Mouse (Mus musculus): ENCODE results near the gene Suclg2. TPM values are rescaled to one million over a fixed set of nuclear protein-coding genes. Genes with fewer than 3 reads are reported as not detected.

The Suclg2 gene
- total RNA-seq, 1 experiment = 42.9 TPM

DNA sequence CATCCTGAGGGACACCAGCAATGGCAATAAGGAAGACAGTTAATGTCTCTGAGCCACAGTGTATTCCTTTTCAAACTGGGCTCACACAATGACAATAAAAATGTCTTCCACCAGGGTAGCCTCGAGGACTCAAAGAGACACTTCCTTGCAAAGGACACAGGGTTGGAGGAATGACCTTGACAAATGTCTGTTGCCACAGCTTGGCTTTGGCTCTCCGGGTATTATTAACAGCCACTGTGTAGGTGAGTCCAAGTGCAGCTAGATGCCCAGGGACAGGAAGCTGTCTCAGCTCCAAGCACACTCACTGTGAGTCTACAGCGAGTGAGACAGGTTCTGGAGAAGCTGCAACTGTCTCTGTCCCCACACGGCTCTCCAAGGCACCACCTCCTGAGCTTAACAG lies 14.0 kb downstream of the Suclg2 start:
- Histone ChIP-seq H3K9ac (ENCODE audit: insufficient read depth, low read depth, low read length, poor library complexity, severe bottlenecking) (no peak overlapping the region), H3K9me3 (ENCODE audit: control insufficient read depth, insufficient read depth, low read depth, low read length) (no peaks in the 10 kb centered on the region), H3K4me1 (ENCODE audit: control insufficient read depth in 2 of 2, insufficient read depth in 2 of 2, low read length in 2 of 2, poor library complexity in 1 of 2) (peaks cover 5 to 22% of the 10 kb centered on the region in 2 experiments; a peak in 2 of 4 replicates), H3K27ac (ENCODE audit: insufficient read depth, low read depth, low read length, poor library complexity, severe bottlenecking) (no peak overlapping the region), H3K4me3 (ENCODE audit: insufficient read depth in 1 of 2, low read depth in 1 of 2, low read length in 2 of 2, poor library complexity in 1 of 2, severe bottlenecking in 1 of 2) (no peak overlapping the region), H3K36me3 (ENCODE audit: control insufficient read depth, insufficient read depth, low read length, poor library complexity, severe bottlenecking) (peaks cover 2% of the 10 kb centered on the region; the same call in 1 of the 2 replicates)
- in situ Hi-C loops (cut with MboI; ENCODE audit: low sequenced_read_pairs in 2 of 2, unreplicated experiment in 2 of 2) = no loop called here
- TF ChIP-seq CHD2 (IDR thresholded peaks at IDR 0.05; ENCODE audit: low read depth, low read length) (no peak), ZC3H11A (IDR thresholded peaks at IDR 0.05; ENCODE audit: borderline replicate concordance, low read depth, low read length) (no peak), ZNF384 (IDR thresholded peaks at IDR 0.05; ENCODE audit: low read depth, low read length) (no peak), HCFC1 (IDR thresholded peaks at IDR 0.05; ENCODE audit: borderline replicate concordance, insufficient read depth, low read length) (no peak), MAFK (IDR thresholded peaks at IDR 0.05; ENCODE audit: insufficient read depth, low read depth, low read length) (no peak)
- DNase-seq (ENCODE audit: low read depth, low spot score) = no peak

DNA sequence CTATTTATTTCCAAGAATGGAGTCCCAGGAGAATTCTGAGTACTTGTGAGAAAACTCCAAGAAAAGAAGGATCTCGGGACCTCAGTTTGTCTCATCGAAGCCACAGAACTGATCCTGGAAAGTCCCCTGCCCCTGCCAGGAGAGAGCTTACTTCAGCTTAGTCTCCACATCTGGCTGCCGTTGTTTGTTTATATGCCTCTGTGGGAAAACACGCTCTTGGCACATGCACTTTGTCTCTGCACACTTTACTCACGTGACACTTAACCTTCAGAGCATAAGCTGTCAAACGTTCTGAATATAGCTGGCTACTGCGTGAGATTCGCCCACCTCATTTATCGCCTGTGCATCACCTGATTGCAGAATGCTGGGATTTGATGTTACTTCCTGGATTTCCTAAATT lies 16.4 kb downstream of the Suclg2 start:
- peaks cover 5 to 14% of the 10 kb centered on the region in 2 experiments; a peak in 2 of 4 replicates for H3K4me1 ChIP-seq (ENCODE audit: control insufficient read depth in 2 of 2, insufficient read depth in 2 of 2, low read length in 2 of 2, poor library complexity in 1 of 2)
- no peak overlapping the region for H3K4me3 ChIP-seq (ENCODE audit: insufficient read depth in 1 of 2, low read depth in 1 of 2, low read length in 2 of 2, poor library complexity in 1 of 2, severe bottlenecking in 1 of 2)
- DNase-seq (ENCODE audit: low read depth, low spot score) = no peak
- H3K27ac ChIP-seq (ENCODE audit: insufficient read depth, low read depth, low read length, poor library complexity, severe bottlenecking) = no peak overlapping the region
- peaks cover 2% of the 10 kb centered on the region; the same call in 1 of the 2 replicates for H3K36me3 ChIP-seq (ENCODE audit: control insufficient read depth, insufficient read depth, low read length, poor library complexity, severe bottlenecking)
- H3K9ac ChIP-seq (ENCODE audit: insufficient read depth, low read depth, low read length, poor library complexity, severe bottlenecking) = no peak overlapping the region
- in situ Hi-C loops (cut with MboI; ENCODE audit: low sequenced_read_pairs in 2 of 2, unreplicated experiment in 2 of 2) = no loop called here
- no peaks in the 10 kb centered on the region for H3K9me3 ChIP-seq (ENCODE audit: control insufficient read depth, insufficient read depth, low read depth, low read length)
- no peak for TF ChIP-seq MAFK (IDR thresholded peaks at IDR 0.05; ENCODE audit: insufficient read depth, low read depth, low read length)
- no peak for TF ChIP-seq HCFC1 (IDR thresholded peaks at IDR 0.05; ENCODE audit: borderline replicate concordance, insufficient read depth, low read length)
- no peak for TF ChIP-seq ZC3H11A (IDR thresholded peaks at IDR 0.05; ENCODE audit: borderline replicate concordance, low read depth, low read length)
- no peak for TF ChIP-seq CHD2 (IDR thresholded peaks at IDR 0.05; ENCODE audit: low read depth, low read length)
- no peak for TF ChIP-seq ZNF384 (IDR thresholded peaks at IDR 0.05; ENCODE audit: low read depth, low read length)

DNA sequence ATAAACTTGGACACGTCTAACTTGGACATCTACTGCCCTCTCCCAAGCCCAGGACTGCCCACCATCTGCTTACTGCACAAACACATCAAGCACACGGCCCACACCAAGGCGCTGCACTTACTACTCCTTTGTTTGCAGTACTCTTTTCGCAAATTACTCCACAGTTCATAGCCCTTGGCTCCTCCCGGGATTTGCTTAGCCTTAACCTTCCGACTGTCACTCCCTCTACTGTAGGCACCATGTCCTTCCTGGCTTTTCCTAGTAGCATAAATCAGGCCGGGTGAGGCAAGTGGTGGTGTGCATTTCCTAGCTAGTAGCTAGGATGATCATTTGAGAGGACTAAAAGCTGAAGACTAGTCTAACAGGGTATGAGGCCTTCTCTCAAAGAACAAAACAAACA lies 16.8 kb downstream of the Suclg2 start:
- in situ Hi-C loops (cut with MboI; ENCODE audit: low sequenced_read_pairs in 2 of 2, unreplicated experiment in 2 of 2) = no loop called here
- no peak overlapping the region for H3K4me3 ChIP-seq (ENCODE audit: insufficient read depth in 1 of 2, low read depth in 1 of 2, low read length in 2 of 2, poor library complexity in 1 of 2, severe bottlenecking in 1 of 2)
- DNase-seq (ENCODE audit: low read depth, low spot score) = no peak
- H3K9ac ChIP-seq (ENCODE audit: insufficient read depth, low read depth, low read length, poor library complexity, severe bottlenecking) = no peak overlapping the region
- no peak overlapping the region for H3K27ac ChIP-seq (ENCODE audit: insufficient read depth, low read depth, low read length, poor library complexity, severe bottlenecking)
- TF ChIP-seq HCFC1 (IDR thresholded peaks at IDR 0.05; ENCODE audit: borderline replicate concordance, insufficient read depth, low read length) = no peak
- no peak for TF ChIP-seq ZNF384 (IDR thresholded peaks at IDR 0.05; ENCODE audit: low read depth, low read length)
- TF ChIP-seq CHD2 (IDR thresholded peaks at IDR 0.05; ENCODE audit: low read depth, low read length) = no peak
- TF ChIP-seq ZC3H11A (IDR thresholded peaks at IDR 0.05; ENCODE audit: borderline replicate concordance, low read depth, low read length) = no peak
- TF ChIP-seq MAFK (IDR thresholded peaks at IDR 0.05; ENCODE audit: insufficient read depth, low read depth, low read length) = no peak
- peaks cover 5 to 14% of the 10 kb centered on the region in 2 experiments; a peak in 2 of 4 replicates for H3K4me1 ChIP-seq (ENCODE audit: control insufficient read depth in 2 of 2, insufficient read depth in 2 of 2, low read length in 2 of 2, poor library complexity in 1 of 2)
- no peaks in the 10 kb centered on the region for H3K9me3 ChIP-seq (ENCODE audit: control insufficient read depth, insufficient read depth, low read depth, low read length)
- H3K36me3 ChIP-seq (ENCODE audit: control insufficient read depth, insufficient read depth, low read length, poor library complexity, severe bottlenecking) = peaks cover 2% of the 10 kb centered on the region; the same call in 1 of the 2 replicates

DNA sequence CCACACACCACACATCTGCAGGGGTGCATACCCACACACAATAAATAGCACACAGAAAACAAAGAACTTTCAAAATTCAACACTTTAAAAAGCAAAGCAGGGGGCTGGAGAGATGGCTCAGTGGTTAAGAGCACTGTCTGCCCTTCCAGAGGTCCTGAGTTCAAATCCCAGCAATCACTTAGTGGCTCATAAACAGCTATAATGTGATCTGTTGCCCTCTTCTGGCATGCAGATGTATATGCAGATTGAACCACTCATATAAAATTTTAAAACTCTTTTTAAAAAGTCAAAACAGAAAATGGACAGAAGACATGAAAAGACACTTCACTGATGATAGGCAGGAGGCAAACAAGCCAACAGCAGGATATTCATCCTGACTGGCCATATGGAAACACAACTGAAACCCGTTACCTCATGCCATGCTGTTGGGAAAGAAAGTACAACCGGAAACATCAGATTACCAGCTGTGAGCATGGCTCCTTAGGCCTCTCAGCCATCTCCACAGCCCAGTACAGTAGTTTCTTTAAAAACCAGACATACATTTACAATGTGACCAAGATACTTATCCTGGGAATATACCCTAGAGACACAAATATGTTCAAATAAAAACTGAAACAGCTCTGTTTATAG lies 17.5 kb downstream of the Suclg2 start:
- no peak overlapping the region for H3K27ac ChIP-seq (ENCODE audit: insufficient read depth, low read depth, low read length, poor library complexity, severe bottlenecking)
- in situ Hi-C loops (cut with MboI; ENCODE audit: low sequenced_read_pairs in 2 of 2, unreplicated experiment in 2 of 2) = no loop called here
- peaks cover 2% of the 10 kb centered on the region; the same call in 1 of the 2 replicates for H3K36me3 ChIP-seq (ENCODE audit: control insufficient read depth, insufficient read depth, low read length, poor library complexity, severe bottlenecking)
- no peaks in the 10 kb centered on the region for H3K9me3 ChIP-seq (ENCODE audit: control insufficient read depth, insufficient read depth, low read depth, low read length)
- peaks cover 5 to 14% of the 10 kb centered on the region in 2 experiments; a peak in 2 of 4 replicates for H3K4me1 ChIP-seq (ENCODE audit: control insufficient read depth in 2 of 2, insufficient read depth in 2 of 2, low read length in 2 of 2, poor library complexity in 1 of 2)
- TF ChIP-seq ZC3H11A (IDR thresholded peaks at IDR 0.05; ENCODE audit: borderline replicate concordance, low read depth, low read length) (no peak), MAFK (IDR thresholded peaks at IDR 0.05; ENCODE audit: insufficient read depth, low read depth, low read length) (no peak), HCFC1 (IDR thresholded peaks at IDR 0.05; ENCODE audit: borderline replicate concordance, insufficient read depth, low read length) (no peak), ZNF384 (IDR thresholded peaks at IDR 0.05; ENCODE audit: low read depth, low read length) (no peak), CHD2 (IDR thresholded peaks at IDR 0.05; ENCODE audit: low read depth, low read length) (no peak)
- no peak overlapping the region for H3K4me3 ChIP-seq (ENCODE audit: insufficient read depth in 1 of 2, low read depth in 1 of 2, low read length in 2 of 2, poor library complexity in 1 of 2, severe bottlenecking in 1 of 2)
- H3K9ac ChIP-seq (ENCODE audit: insufficient read depth, low read depth, low read length, poor library complexity, severe bottlenecking) = no peak overlapping the region
- DNase-seq (ENCODE audit: low read depth, low spot score) = no peak

Measured in ES-E14 (cell line).